Mouse (Mus musculus) liver, postnatal 0 days (tissue): ENCODE measurements around the gene Gm1673. TPM values are rescaled to one million over a fixed set of nuclear protein-coding genes. Genes with fewer than 3 reads are reported as not detected.

Experiments used
- ATAC-seq: fragments of 200-750 bp; cut with Nextera tagmentation; 2 replicates; pipeline ENCODE4 v1.8.0; 2017; ENCODE audit warnings: mild to moderate bottlenecking, moderate library complexity
- DNase-seq: peaks from one replicate; pipeline ENCODE4 v3.0.0-alpha.2; 2016
- H3K27ac ChIP-seq: fragments of 300-500 bp; sonication (generic); 2 replicates; pipeline ENCODE4 v1.5.1; 2014; ENCODE audit warnings: antibody characterized with exemption, moderate library complexity, mild to moderate bottlenecking, low read depth
- H3K27me3 ChIP-seq: fragments of 300-500 bp; sonication (generic); 2 replicates; pipeline ENCODE4 v1.6.1; 2014; ENCODE audit warnings: low read length, control low read depth, mixed read lengths; ENCODE audit not compliant: insufficient read depth
- H3K36me3 ChIP-seq: fragments of 300-500 bp; sonication (generic); replicated peaks from 2 replicates; pipeline ENCODE4 v1.6.1; 2014; ENCODE audit warnings: mild to moderate bottlenecking, control low read depth, low read length, moderate library complexity, mixed read lengths; ENCODE audit not compliant: insufficient read depth
- H3K4me1 ChIP-seq: fragments of 300-500 bp; sonication (generic); 2 replicates; pipeline ENCODE4 v1.6.1; 2014; ENCODE audit warnings: antibody characterized with exemption, mild to moderate bottlenecking, control low read depth; ENCODE audit not compliant: insufficient read depth
- H3K4me2 ChIP-seq: fragments of 300-500 bp; sonication (generic); 2 replicates; pipeline ENCODE4 v1.6.1; 2014; ENCODE audit warnings: low read depth, mild to moderate bottlenecking, low read length, moderate library complexity, mixed read lengths
- H3K4me3 ChIP-seq: fragments of 300-500 bp; sonication (generic); 2 replicates; pipeline ENCODE4 v1.5.1; 2014; ENCODE audit warnings: low read depth, low read length
- H3K9ac ChIP-seq: fragments of 300-500 bp; sonication (generic); replicated peaks from 2 replicates; pipeline ENCODE4 v1.6.1; 2014; ENCODE audit warnings: mild to moderate bottlenecking, moderate library complexity
- H3K9me3 ChIP-seq: fragments of 300-500 bp; sonication (generic); 2 replicates; pipeline ENCODE4 v1.6.1; 2016; ENCODE audit warnings: mild to moderate bottlenecking, control low read depth, low read length, mixed read lengths
- CTCF ChIP-seq: sonication (generic); IDR thresholded peaks from 2 replicates; pipeline ENCODE4 v1.5.1; 2016; ENCODE audit warnings: antibody characterized with exemption, low read depth
- EP300 ChIP-seq: IDR thresholded peaks from 2 replicates; pipeline ENCODE4 v1.6.1; 2016; ENCODE audit warnings: antibody characterized with exemption, low read depth, mild to moderate bottlenecking
- WGBS: fragments of 180-500 bp; shearing (Covaris S2); extraction: QIAGEN DNeasy Blood & Tissue Kit; methylation state at CpG from one replicate; pipeline ENCODE4 v1.1.7; 2014; ENCODE audit not compliant: insufficient replicate concordance; 5-methylcytosine and 5-hydroxymethylcytosine counted together
- polyA plus RNA-seq: library from polyadenylated mRNA; unstranded; fragments of >200 nt; fragmentation: Nextera tagmentation; extraction: Ambion mirVana; gene quantifications from 2 replicates; pipeline ENCODE4 v1.2.1, GENCODE M21; 2015

Gm1673 gene
- 3.6 and 6.0 TPM in 2 replicates for polyA plus RNA-seq

DNA sequence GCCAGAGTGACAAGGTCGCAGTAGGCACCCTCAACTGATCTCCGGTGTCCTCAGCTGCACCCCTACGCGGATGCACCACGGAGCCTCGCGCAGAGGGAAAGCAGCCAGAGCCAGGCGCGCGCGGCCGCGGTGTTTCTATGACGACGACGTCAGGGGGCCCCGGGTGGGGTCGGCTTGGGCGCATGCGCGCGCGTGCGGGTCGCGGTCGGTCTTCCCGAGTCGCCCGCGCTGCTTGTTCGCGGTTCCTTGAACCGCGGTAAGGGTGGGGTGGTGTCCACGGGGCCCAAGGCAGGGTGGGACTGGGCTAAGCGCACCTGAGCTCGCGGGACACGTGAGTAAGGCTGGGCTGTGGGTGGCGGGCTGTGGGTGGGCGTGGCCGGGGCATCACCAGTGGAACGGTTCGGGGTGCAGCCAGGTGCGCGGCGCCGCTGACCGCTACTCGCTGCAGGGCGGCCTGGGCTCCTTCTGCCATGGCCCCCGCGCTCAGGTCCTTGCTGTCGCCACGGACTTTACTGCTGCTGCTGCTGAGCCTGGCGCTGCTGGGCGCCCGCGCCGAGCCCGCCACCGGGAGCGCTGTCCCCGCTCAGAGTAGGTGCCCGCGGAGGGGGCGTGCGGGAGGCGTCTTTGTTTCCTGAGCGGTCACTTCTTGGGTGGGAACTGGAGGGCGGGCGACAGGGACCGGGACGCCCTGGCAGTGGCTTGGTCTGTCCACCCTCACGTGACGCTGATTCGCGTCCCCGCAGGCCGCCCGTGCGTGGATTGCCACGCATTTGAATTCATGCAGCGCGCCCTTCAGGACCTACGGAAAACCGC lies at the start of gene Gm1673:
TSS of gene Gm1673 (plus strand) at position 125 of the 813 bp plus-strand sequence.
- peak within 1 kb of the TSS; percentile 41 for H3K9ac ChIP-seq
- DNase-seq (peak; percentile 70), ATAC-seq (peak; percentile 56)

DNA sequence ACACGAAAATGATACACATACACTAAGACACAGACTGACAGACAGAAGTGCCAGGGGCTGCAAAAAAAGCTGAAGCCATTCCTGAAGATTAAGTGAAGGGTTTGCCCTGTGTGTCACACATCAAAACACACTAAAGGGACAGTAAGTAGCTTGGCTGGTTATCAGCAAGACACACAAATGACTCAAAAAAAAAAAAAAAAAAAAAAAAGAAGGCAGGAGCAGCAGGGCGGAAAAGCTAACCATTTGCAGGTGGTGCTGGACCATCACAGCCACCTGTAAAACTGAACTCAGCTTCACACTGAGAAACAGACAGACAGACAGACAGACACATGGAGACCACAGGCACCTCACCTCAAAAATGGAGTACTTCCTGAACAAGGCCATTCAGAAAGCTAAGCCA lies 49.2 kb upstream of the Gm1673 start:
- peaks cover 26% of the 10 kb centered on the region for H3K4me1 ChIP-seq
- peak overlapping the region; percentile 82 for H3K4me2 ChIP-seq
- no peak for TF ChIP-seq CTCF
- TF ChIP-seq EP300: no peak
- peak overlapping the region; percentile 61 for H3K27ac ChIP-seq
- 65% methylated on average over 2 of the region's 2 CpGs for WGBS
- ATAC-seq (no peak), DNase-seq (no peak)
- H3K9ac ChIP-seq: no peak overlapping the region
- H3K9me3 ChIP-seq: no peaks in the 10 kb centered on the region
- no peaks in the 10 kb centered on the region for H3K27me3 ChIP-seq
- peak overlapping the region; percentile 90 for H3K4me3 ChIP-seq
- H3K36me3 ChIP-seq: peaks cover 11% of the 10 kb centered on the region; the same call in 1 of the 2 replicates

More for the DNA sequence above, at the start of gene Gm1673:
- Histone ChIP-seq H3K27ac (no peak within 1 kb of the TSS), H3K27me3 (peaks cover 25% of the 10 kb centered on the region), H3K9me3 (no peaks in the 10 kb centered on the region), H3K4me1 (peaks cover 8% of the 10 kb centered on the region; the same call in 1 of the 2 replicates), H3K4me2 (peak within 1 kb of the TSS; percentile 87), H3K36me3 (no peaks in the 10 kb centered on the region), H3K4me3 (peak within 1 kb of the TSS; percentile 64)
- TF ChIP-seq CTCF: peak; percentile 36
- TF ChIP-seq EP300: no peak
- under 1% methylated on average over 83 of the region's 88 CpGs for WGBS

DNA sequence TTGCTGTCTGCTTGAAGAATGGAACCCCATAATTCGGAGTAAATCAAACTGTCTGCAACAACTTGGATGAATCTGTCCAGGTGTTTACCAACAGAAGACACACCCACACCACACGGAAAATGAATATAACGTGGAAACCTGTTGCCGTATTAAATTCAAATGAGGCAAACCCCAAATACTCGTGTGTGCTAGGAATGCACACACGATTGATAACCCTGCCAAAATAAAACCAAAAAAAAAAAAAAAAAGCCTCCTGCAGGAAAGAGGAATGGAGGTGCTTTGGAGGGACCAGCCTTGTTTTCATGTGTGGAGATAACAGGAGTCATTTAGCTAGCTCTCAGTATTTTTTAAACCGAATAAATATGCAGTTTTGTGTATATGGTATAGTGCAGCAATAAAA lies 48.4 kb upstream of the Gm1673 start:
- Histone ChIP-seq H3K27ac (peak overlapping the region; percentile 61; the same call in 1 of the 2 replicates), H3K4me3 (peak overlapping the region; percentile 90), H3K4me2 (peak overlapping the region; percentile 82), H3K27me3 (no peaks in the 10 kb centered on the region), H3K9me3 (no peaks in the 10 kb centered on the region), H3K36me3 (peaks cover 5% of the 10 kb centered on the region; the same call in 1 of the 2 replicates), H3K9ac (no peak overlapping the region; the same call in 1 of the 2 replicates), H3K4me1 (peaks cover 26% of the 10 kb centered on the region)
- TF ChIP-seq EP300 (no peak), CTCF (no peak)
- ATAC-seq: no peak
- 53% methylated on average over 7 of the region's 7 CpGs for WGBS
- no peak for DNase-seq

DNA sequence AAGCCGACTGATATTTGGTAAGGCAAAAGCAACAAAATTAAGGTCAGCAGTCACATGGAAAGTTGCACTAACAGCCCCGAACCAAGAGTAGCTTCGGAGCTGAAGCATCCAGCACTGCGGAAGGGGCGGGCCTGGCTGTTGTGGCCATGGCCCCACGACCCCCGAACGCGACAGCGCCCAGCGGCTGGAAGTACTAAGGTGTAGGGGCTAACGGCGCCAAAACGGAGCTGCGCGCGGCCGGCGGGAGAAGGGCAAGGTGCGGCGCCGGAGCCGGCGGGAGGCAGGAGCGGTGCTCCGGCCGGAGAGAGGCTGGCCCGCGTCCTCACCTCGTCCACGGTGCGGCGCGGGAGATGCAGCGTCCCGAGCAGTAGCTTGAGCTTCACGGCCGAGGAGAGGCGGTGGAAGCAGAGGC lies 47.5 kb upstream of the Gm1673 start:
- no peaks in the 10 kb centered on the region for H3K9me3 ChIP-seq
- peak overlapping the region; percentile 82 for H3K4me2 ChIP-seq
- no peaks in the 10 kb centered on the region for H3K27me3 ChIP-seq
- no peak for DNase-seq
- ATAC-seq: peak; percentile 51
- TF ChIP-seq CTCF: no peak
- TF ChIP-seq EP300: no peak
- H3K4me3 ChIP-seq: peak overlapping the region; percentile 90
- peak overlapping the region; percentile 96 for H3K9ac ChIP-seq
- peaks cover 26% of the 10 kb centered on the region for H3K4me1 ChIP-seq
- H3K27ac ChIP-seq: peak overlapping the region; percentile 95
- H3K36me3 ChIP-seq: 0 out of 2 replicates have a peak, but pooled peaks cover 5% of the 10 kb centered on the region
- WGBS: under 1% methylated on average over 38 of the region's 39 CpGs

DNA sequence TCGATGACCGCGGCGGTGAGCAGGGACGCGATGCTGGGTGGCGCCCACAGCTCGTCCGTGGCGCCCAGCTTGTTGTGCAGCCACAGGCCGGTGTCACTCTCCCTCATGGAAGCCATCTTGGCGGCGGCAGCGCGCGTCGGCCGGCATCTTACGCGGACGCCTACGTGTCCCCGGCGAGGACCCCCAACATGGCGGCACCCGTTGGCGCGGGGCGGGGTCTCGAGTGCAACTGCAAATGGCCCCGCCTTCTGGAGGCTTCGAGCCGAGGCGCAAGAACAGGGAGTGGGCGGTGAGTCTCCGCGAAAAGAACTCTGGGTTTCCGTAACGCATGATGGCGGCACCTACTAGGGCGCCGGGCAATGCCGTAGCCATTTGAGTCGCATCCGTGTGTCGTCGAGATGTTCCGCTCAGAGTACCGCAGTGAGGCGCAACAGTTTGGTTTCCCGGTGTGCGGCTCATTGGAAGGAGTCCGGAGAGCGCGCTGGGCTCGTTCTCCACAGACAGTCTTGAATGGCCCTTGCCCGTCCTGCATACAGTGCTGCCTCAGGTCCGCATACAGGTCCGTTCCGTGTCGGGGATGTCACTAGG lies 47.0 kb upstream of the Gm1673 start, which contains the start of gene Nelfa:
TSS of gene Nelfa (minus strand) at position 294 of the 588 bp plus-strand sequence.
- H3K9ac ChIP-seq: peak within 1 kb of the TSS; percentile 96
- H3K9me3 ChIP-seq: peaks cover 3% of the 10 kb centered on the region
- H3K27me3 ChIP-seq: no peaks in the 10 kb centered on the region
- H3K27ac ChIP-seq: peak within 1 kb of the TSS; percentile 95
- DNase-seq (peak; percentile 98), ATAC-seq (peak; percentile 97)
- 0 out of 2 replicates have a peak, but pooled peaks cover 5% of the 10 kb centered on the region for H3K36me3 ChIP-seq
- peak within 1 kb of the TSS; percentile 90 for H3K4me3 ChIP-seq
- peaks cover 26% of the 10 kb centered on the region for H3K4me1 ChIP-seq
- H3K4me2 ChIP-seq: peak within 1 kb of the TSS; percentile 82
- TF ChIP-seq CTCF: peak; percentile 26
- no peak; the same call in 1 of the 2 replicates for TF ChIP-seq EP300
- WGBS: under 1% methylated on average over 52 of the region's 61 CpGs

DNA sequence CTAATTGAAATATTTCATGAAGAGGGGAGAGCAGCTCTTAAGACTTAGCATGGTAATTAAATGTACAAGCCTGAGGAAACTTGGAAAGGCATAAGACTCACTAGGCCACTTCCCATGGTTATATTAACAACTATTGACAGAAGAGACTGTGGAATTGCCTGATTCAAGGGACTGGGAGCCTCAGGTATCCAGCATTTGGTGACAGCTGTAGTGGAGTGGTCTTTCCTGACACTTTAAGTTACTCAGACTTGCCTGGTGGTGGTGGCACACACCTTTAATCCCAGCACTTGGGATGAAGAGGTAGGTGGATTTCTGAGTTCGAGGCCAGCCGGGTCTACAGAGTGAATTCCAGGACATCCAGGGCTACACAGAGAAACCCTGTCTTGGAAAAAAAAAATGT lies 46.0 kb upstream of the Gm1673 start:
- no peak for DNase-seq
- Histone ChIP-seq H3K4me3 (peak overlapping the region; percentile 90), H3K36me3 (0 out of 2 replicates have a peak, but pooled peaks cover 2% of the 10 kb centered on the region), H3K9ac (peak overlapping the region; percentile 96; the same call in 1 of the 2 replicates), H3K27ac (no peak overlapping the region), H3K9me3 (peaks cover 3% of the 10 kb centered on the region), H3K4me1 (peaks cover 26% of the 10 kb centered on the region), H3K27me3 (no peaks in the 10 kb centered on the region), H3K4me2 (peak overlapping the region; percentile 82)
- WGBS: 93% methylated on average over 2 of the region's 2 CpGs
- no peak for ATAC-seq
- no peak for TF ChIP-seq EP300
- no peak for TF ChIP-seq CTCF
